Mouse (Mus musculus): ENCODE measurements around the gene Nucks1. TPM values are rescaled to one million over a fixed set of nuclear protein-coding genes. Genes with fewer than 3 reads are reported as not detected.
"Not testable (repeated sequence)": the region's sequence is repeated elsewhere in the genome, so short reads cannot be mapped to it uniquely, and the experiment has no call there.

Nucks1 gene
- 100 to 1,000 TPM; 224 to 229 TPM for total RNA-seq (2021)

- peak; percentile 100 for DNase-seq
- intact Hi-C loops (cut with DNase I) = no loop called here
Observed at GRCm38 (mm10) chr1:131910001-131910648, at the start of gene Nucks1. TSS of gene Nucks1 (plus strand) at chr1:131910534.

GRCm38 (mm10) chr1:131861811-131862210 is 48.5 kb upstream of the Nucks1 start:
- no peak for DNase-seq
- intact Hi-C loops (cut with DNase I) = no loop called here

GRCm38 (mm10) chr1:131865596-131865995 is 44.7 kb upstream of the Nucks1 start:
- intact Hi-C loops (cut with DNase I) = no loop called here
- DNase-seq = no peak

- intact Hi-C loops (cut with DNase I) = no loop called here
- no peak for DNase-seq
Observed at GRCm38 (mm10) chr1:131866304-131866999, 43.9 kb upstream of the Nucks1 start.

GRCm38 (mm10) chr1:131867093-131867945 is 43.0 kb upstream of the Nucks1 start, which contains the start of gene Rab29:
TSS of gene Rab29 (plus strand) at chr1:131867224.
- peak; percentile 92 for DNase-seq
- intact Hi-C loops (cut with DNase I) = no loop called here

- no peak for DNase-seq
- intact Hi-C loops (cut with DNase I) = no loop called here
Observed at GRCm38 (mm10) chr1:131867946-131868290, 42.4 kb upstream of the Nucks1 start.

- intact Hi-C loops (cut with DNase I) = no loop called here
- no peak for DNase-seq
Observed at GRCm38 (mm10) chr1:131869561-131869960, 40.8 kb upstream of the Nucks1 start.

- intact Hi-C loops (cut with DNase I) = no loop called here
- DNase-seq = no peak
Observed at GRCm38 (mm10) chr1:131872856-131873255, 37.5 kb upstream of the Nucks1 start.

GRCm38 (mm10) chr1:131879816-131880215 is 30.5 kb upstream of the Nucks1 start:
- intact Hi-C loops (cut with DNase I) = no loop called here

GRCm38 (mm10) chr1:131882787-131883186 is 27.5 kb upstream of the Nucks1 start:
- DNase-seq = no peak
- intact Hi-C loops (cut with DNase I) = no loop called here

More at GRCm38 (mm10) chr1:131879816-131880215, 30.5 kb upstream of the Nucks1 start:
- DNase-seq = no peak

- DNase-seq = no peak
- intact Hi-C loops (cut with DNase I) = no loop called here
Observed at GRCm38 (mm10) chr1:131886173-131886572, 24.2 kb upstream of the Nucks1 start.

GRCm38 (mm10) chr1:131886641-131887040 is 23.7 kb upstream of the Nucks1 start:
- intact Hi-C loops (cut with DNase I) = no loop called here
- no peak for DNase-seq

GRCm38 (mm10) chr1:131890043-131890658 is 20.2 kb upstream of the Nucks1 start:
- intact Hi-C loops (cut with DNase I) = no loop called here
- no peak for DNase-seq

GRCm38 (mm10) chr1:131891436-131891835 is 18.9 kb upstream of the Nucks1 start:
- intact Hi-C loops (cut with DNase I) = no loop called here
- DNase-seq = no peak

- intact Hi-C loops (cut with DNase I) = no loop called here
Observed at GRCm38 (mm10) chr1:131902679-131903078, 7.7 kb upstream of the Nucks1 start.

GRCm38 (mm10) chr1:131903251-131903650 is 7.1 kb upstream of the Nucks1 start:
- intact Hi-C loops (cut with DNase I) = no loop called here
- no peak for DNase-seq

More at GRCm38 (mm10) chr1:131902679-131903078, 7.7 kb upstream of the Nucks1 start:
- no peak for DNase-seq

GRCm38 (mm10) chr1:131905497-131905896 is 4.8 kb upstream of the Nucks1 start:
- intact Hi-C loops (cut with DNase I) = no loop called here
- no peak for DNase-seq

- intact Hi-C loops (cut with DNase I) = no loop called here
- no peak for DNase-seq
Observed at GRCm38 (mm10) chr1:131908456-131908855, 1.9 kb upstream of the Nucks1 start.

GRCm38 (mm10) chr1:131909236-131909635 is 1.1 kb upstream of the Nucks1 start:
- DNase-seq; intact Hi-C loops (cut with DNase I): not testable (repeated sequence)

GRCm38 (mm10) chr1:131910674-131911558 is 582 bp downstream of the Nucks1 start:
- intact Hi-C loops (cut with DNase I) = no loop called here
- DNase-seq = peak; percentile 74

Measured in left cerebral cortex, postnatal 4 days (tissue).